Mouse (Mus musculus) heart, embryonic 14.5 days (tissue): ENCODE data around the gene Cdc14a. TPM values are rescaled to one million over a fixed set of nuclear protein-coding genes. Genes with fewer than 3 reads are reported as not detected.
"Not testable (repeated sequence)": the region's sequence is repeated elsewhere in the genome, so short reads cannot be mapped to it uniquely, and the experiment has no call there.

Source experiments
- ATAC-seq: fragments of 200-750 bp; cut with Nextera tagmentation; 2 replicates; pipeline ENCODE4 v1.8.0; 2017; ENCODE audit warnings: low read depth, moderate TSS enrichment; ENCODE audit not compliant: insufficient number of reproducible peaks, insufficient read depth, low FRiP score
- H3K27ac ChIP-seq, 2 experiments: fragments of 200-500 bp in 1 of 2; fragments of 300-500 bp in 1 of 2; sonication (generic) in 1 of 2; replicated peaks in 1 of 2; 2 replicates each; pipeline ENCODE4 v1.5.1; 2012 to 2014; ENCODE audit warnings: low read depth in 2 of 2, low read length in 2 of 2, control low read depth in 1 of 2, mild to moderate bottlenecking in 1 of 2, mixed read lengths in 1 of 2; ENCODE audit not compliant: control insufficient read depth in 1 of 2, insufficient read depth in 1 of 2
- H3K27me3 ChIP-seq: fragments of 300-500 bp; sonication (generic); 2 replicates; pipeline ENCODE4 v1.6.1; 2014; ENCODE audit warnings: mild to moderate bottlenecking, low read length, control low read depth; ENCODE audit not compliant: control insufficient read depth, insufficient read depth
- H3K36me3 ChIP-seq: fragments of 300-500 bp; sonication (generic); 2 replicates; pipeline ENCODE4 v1.6.1; 2014; ENCODE audit warnings: mild to moderate bottlenecking, control low read depth, low read length, mixed read lengths; ENCODE audit not compliant: control insufficient read depth, insufficient read depth
- H3K4me1 ChIP-seq, 2 experiments: fragments of 200-500 bp in 1 of 2; fragments of 300-500 bp in 1 of 2; sonication (generic) in 1 of 2; 2 replicates each; pipeline ENCODE4 v1.6.1; 2012 to 2014; ENCODE audit warnings: low read length in 2 of 2, control low read depth in 1 of 2, mixed read lengths in 1 of 2; ENCODE audit not compliant: control insufficient read depth in 2 of 2, insufficient read depth in 2 of 2
- H3K4me2 ChIP-seq: fragments of 300-500 bp; sonication (generic); 2 replicates; pipeline ENCODE4 v1.6.1; 2014; ENCODE audit warnings: mild to moderate bottlenecking, low read length
- H3K4me3 ChIP-seq, 2 experiments: fragments of 200-500 bp in 1 of 2; fragments of 300-500 bp in 1 of 2; sonication (generic) in 1 of 2; 2 replicates each; pipeline ENCODE4 v1.5.1; 2012 to 2014; ENCODE audit warnings: low read length in 2 of 2, mild to moderate bottlenecking in 2 of 2, control low read depth in 1 of 2, low read depth in 1 of 2, moderate library complexity in 1 of 2; ENCODE audit not compliant: control insufficient read depth in 1 of 2, insufficient read depth in 1 of 2
- H3K9ac ChIP-seq: fragments of 300-500 bp; sonication (generic); 2 replicates; pipeline ENCODE4 v1.6.1; 2014; ENCODE audit warnings: mild to moderate bottlenecking, low read length
- H3K9me3 ChIP-seq: fragments of 300-500 bp; sonication (generic); 2 replicates; pipeline ENCODE4 v1.6.1; 2016; ENCODE audit warnings: low read length, control low read depth; ENCODE audit not compliant: control insufficient read depth
- WGBS: fragments of 180-500 bp; shearing (Covaris S2); extraction: QIAGEN DNeasy Blood & Tissue Kit; methylation state at CpG from one replicate; pipeline ENCODE4 v1.1.7; 2014; 5-methylcytosine and 5-hydroxymethylcytosine counted together
- polyA plus RNA-seq: library from polyadenylated mRNA; unstranded; fragments of >200 nt; fragmentation: Nextera tagmentation; extraction: Ambion mirVana; gene quantifications from 2 replicates; pipeline ENCODE4 v1.2.1, GENCODE M21; 2014

The Cdc14a gene
- polyA plus RNA-seq, 1 experiment from 2014 or later = 4.9 TPM

GRCm38 (mm10) chr3:116352486-116352885 lies 71.3 kb downstream of the Cdc14a start:
- no peaks in the 10 kb centered on the region for H3K36me3 ChIP-seq
- peak; percentile 64; the same call in 1 of the 2 replicates for ATAC-seq
- 62% methylated on average over 6 of the region's 6 CpGs for WGBS
- H3K4me2 ChIP-seq = no peak overlapping the region
- H3K27me3 ChIP-seq = no peaks in the 10 kb centered on the region
- H3K9ac ChIP-seq = no peak overlapping the region
- H3K27ac ChIP-seq = peak overlapping the region; percentile 10 to 14; a peak in 2 of 4 replicates
- no peaks in the 10 kb centered on the region for H3K9me3 ChIP-seq
- peaks cover 6 to 8% of the 10 kb centered on the region in 2 experiments for H3K4me1 ChIP-seq
- no peak overlapping the region for H3K4me3 ChIP-seq

- H3K4me2 ChIP-seq = no peak overlapping the region
These were observed 73.4 kb downstream of the Cdc14a start for GRCm38 (mm10) chr3:116350389-116350967.

GRCm38 (mm10) chr3:116347571-116347970 lies 76.3 kb downstream of the Cdc14a start:
- not testable (repeated sequence) for ATAC-seq

More at GRCm38 (mm10) chr3:116350389-116350967, 73.4 kb downstream of the Cdc14a start:
- ATAC-seq = no peak
- no peak overlapping the region for H3K4me3 ChIP-seq
- no peak overlapping the region for H3K9ac ChIP-seq
- H3K27me3 ChIP-seq = no peaks in the 10 kb centered on the region
- H3K4me1 ChIP-seq = peaks cover 6 to 8% of the 10 kb centered on the region in 2 experiments
- no peaks in the 10 kb centered on the region for H3K9me3 ChIP-seq
- no peak overlapping the region for H3K27ac ChIP-seq
- no peaks in the 10 kb centered on the region for H3K36me3 ChIP-seq
- WGBS = 91% methylated on average over 6 of the region's 6 CpGs

GRCm38 (mm10) chr3:116345245-116345644 lies 78.6 kb downstream of the Cdc14a start:
- H3K4me2 ChIP-seq = no peak overlapping the region
- no peak for ATAC-seq
- no peaks in the 10 kb centered on the region for H3K27me3 ChIP-seq
- no peaks in the 10 kb centered on the region for H3K36me3 ChIP-seq
- no peaks in the 10 kb centered on the region for H3K9me3 ChIP-seq
- H3K27ac ChIP-seq = no peak overlapping the region
- H3K4me1 ChIP-seq = peaks cover 0 to 2% of the 10 kb centered on the region in 2 experiments; a peak in 1 of 4 replicates
- WGBS = 85% methylated on average over 11 of the region's 11 CpGs
- no peak overlapping the region for H3K4me3 ChIP-seq
- H3K9ac ChIP-seq = no peak overlapping the region

More at GRCm38 (mm10) chr3:116347571-116347970, 76.3 kb downstream of the Cdc14a start:
- H3K27me3 ChIP-seq, H3K27ac ChIP-seq, H3K4me1 ChIP-seq, H3K36me3 ChIP-seq, H3K4me2 ChIP-seq, H3K9ac ChIP-seq, H3K4me3 ChIP-seq, H3K9me3 ChIP-seq: not testable (repeated sequence)
- 95% methylated on average over 29 of the region's 29 CpGs for WGBS

- Histone ChIP-seq H3K27me3 (no peaks in the 10 kb centered on the region), H3K4me3 (no peak overlapping the region), H3K4me2 (no peak overlapping the region), H3K36me3 (no peaks in the 10 kb centered on the region), H3K9ac (no peak overlapping the region), H3K27ac (no peak overlapping the region), H3K9me3 (no peaks in the 10 kb centered on the region), H3K4me1 (peaks cover 0 to 2% of the 10 kb centered on the region in 2 experiments; a peak in 1 of 4 replicates)
- WGBS = 78% methylated on average over 5 of the region's 5 CpGs
- no peak for ATAC-seq
These were observed 81.6 kb downstream of the Cdc14a start for GRCm38 (mm10) chr3:116342251-116342650.

- 35% methylated on average over 19 of the region's 19 CpGs for WGBS
These were observed 82.7 kb downstream of the Cdc14a start for GRCm38 (mm10) chr3:116340950-116341624.

GRCm38 (mm10) chr3:116340281-116340680 lies 83.6 kb downstream of the Cdc14a start:
- Histone ChIP-seq H3K27me3 (no peaks in the 10 kb centered on the region), H3K27ac (no peak overlapping the region), H3K4me1 (peaks cover 0 to 2% of the 10 kb centered on the region in 2 experiments; a peak in 1 of 4 replicates), H3K4me3 (no peak overlapping the region), H3K36me3 (no peaks in the 10 kb centered on the region), H3K9me3 (no peaks in the 10 kb centered on the region), H3K4me2 (no peak overlapping the region), H3K9ac (no peak overlapping the region)
- 88% methylated on average over 8 of the region's 8 CpGs for WGBS
- ATAC-seq = no peak

More at GRCm38 (mm10) chr3:116340950-116341624, 82.7 kb downstream of the Cdc14a start:
- no peak overlapping the region for H3K9ac ChIP-seq
- no peaks in the 10 kb centered on the region for H3K36me3 ChIP-seq
- H3K4me2 ChIP-seq = peak overlapping the region; percentile 26; the same call in 1 of the 2 replicates
- 0 out of 4 replicates have a peak overlapping the region, but pooled peaks of 1 of the 2 experiments have one; percentile 1 for H3K4me3 ChIP-seq
- no peak overlapping the region for H3K27ac ChIP-seq
- ATAC-seq = peak; percentile 68; the same call in 1 of the 2 replicates
- peaks cover 0 to 2% of the 10 kb centered on the region in 2 experiments; a peak in 1 of 4 replicates for H3K4me1 ChIP-seq
- H3K27me3 ChIP-seq = no peaks in the 10 kb centered on the region
- no peaks in the 10 kb centered on the region for H3K9me3 ChIP-seq
